In the genomic region with DNA sequence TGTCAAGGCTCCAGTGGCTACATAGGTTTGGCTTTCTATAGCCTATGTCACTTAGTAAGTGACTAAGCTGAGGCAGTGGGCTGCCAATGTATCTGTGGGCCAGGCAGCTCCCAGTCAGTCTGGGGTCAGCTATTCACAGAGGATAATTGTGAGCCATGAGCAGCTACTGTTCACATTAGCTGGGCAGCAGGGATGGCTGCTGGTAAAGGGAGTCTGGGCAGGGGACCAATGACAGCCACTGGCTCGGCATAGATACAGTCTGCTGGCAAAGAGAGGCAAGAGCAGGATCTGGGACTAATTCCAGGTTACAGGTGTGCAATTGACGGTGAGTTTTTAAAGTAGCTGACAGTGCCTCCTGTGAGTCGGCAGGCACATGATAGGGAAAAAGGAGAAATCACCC, we compare ENCODE assay signal across 13 mouse cellular contexts.
"Had no signal": no experiment of that assay in that cellular context is flagged by ENCODE, and none has a peak within 500 bp of the region (broad histone marks: within the 10 kb centered on the region; RNA-seq: fewer than 3 reads in every experiment).

No protein-coding gene starts in this region.

- H3K4me1 ChIP-seq: kidney, embryonic 15.5 days; limb, embryonic 13.5 days; liver, embryonic 15.5 days had no signal

- DNase-seq: kidney, adult 2 months; kidney, postnatal 14 days; layer of hippocampus, postnatal 36 days; lung, adult 2 months; lung, postnatal 36 days; thymus, postnatal 4 days had no signal

- H3K9ac ChIP-seq: kidney, embryonic 15.5 days; limb, embryonic 13.5 days; liver, embryonic 15.5 days had no signal

- H3K27me3 ChIP-seq: kidney, embryonic 15.5 days; limb, embryonic 13.5 days; liver, embryonic 15.5 days had no signal

- H3K4me2 ChIP-seq: kidney, embryonic 15.5 days; limb, embryonic 13.5 days; liver, embryonic 11.5 days; liver, embryonic 15.5 days had no signal

- H3K9me3 ChIP-seq: limb, embryonic 13.5 days; liver, embryonic 15.5 days had no signal

- H3K4me3 ChIP-seq: kidney, embryonic 15.5 days; limb, embryonic 13.5 days; liver, embryonic 15.5 days had no signal

- H3K27ac ChIP-seq: kidney, embryonic 15.5 days; limb, embryonic 13.5 days; liver, embryonic 15.5 days; stomach, postnatal 0 days had no signal

- H3K36me3 ChIP-seq: kidney, embryonic 15.5 days; limb, embryonic 13.5 days; liver, embryonic 15.5 days had no signal

- ATAC-seq: lung, postnatal 0 days; midbrain, embryonic 16.5 days had no signal
